Mouse (Mus musculus): ENCODE measurements around the gene Fsip1. TPM values are rescaled to one million over a fixed set of nuclear protein-coding genes. Genes with fewer than 3 reads are reported as not detected.
A peak's percentile ranks its signal among the peaks of the same experiment; 100 is the strongest.

Fsip1 gene
- total and polyA plus RNA-seq, 2 experiments from 2014 or later: 1.2 to 6.1 TPM

DNA sequence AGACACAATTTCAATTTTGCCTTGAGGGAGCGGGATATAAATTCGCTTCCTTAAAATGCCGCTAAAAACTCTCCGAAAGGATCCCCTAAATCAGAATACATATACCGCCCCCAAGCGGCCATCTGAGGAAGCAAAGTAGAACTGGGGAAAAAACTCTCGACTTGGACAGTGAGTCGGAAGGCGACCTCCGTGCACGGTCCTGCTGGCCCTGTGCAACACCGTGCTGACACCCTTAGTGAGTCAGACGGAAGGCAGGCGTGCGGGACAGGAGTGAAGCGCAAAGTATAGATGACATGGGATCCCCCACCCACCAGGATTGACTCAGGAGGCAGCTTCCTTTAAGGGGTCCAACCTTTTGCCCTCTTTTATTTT, 145.7 kb downstream of the Fsip1 start:
- 0% methylated on average over 16 of the region's 16 CpGs for WGBS
- H3K9ac ChIP-seq (replicated peaks; ENCODE audit: low read length, poor library complexity, severe bottlenecking): peak overlapping the region; percentile 52
- H3K27ac ChIP-seq (ENCODE audit: low read depth, low read length): no peak overlapping the region
- H3K4me1 ChIP-seq (ENCODE audit: insufficient read depth, low read length): peaks cover 11% of the 10 kb centered on the region; the same call in 1 of the 2 replicates
- peak; percentile 89 for TF ChIP-seq CTCF (IDR thresholded peaks at IDR 0.05)
- DNase-seq (ENCODE audit: low spot score) (peak; percentile 93), ATAC-seq (ENCODE audit: low FRiP score) (peak; percentile 57; the same call in 1 of the 2 replicates)
- H3K9me3 ChIP-seq (ENCODE audit: low read length): no peaks in the 10 kb centered on the region
- H3K4me2 ChIP-seq (ENCODE audit: low read depth, low read length, poor library complexity, severe bottlenecking): peak overlapping the region; percentile 96
- peak overlapping the region; percentile 52 for H3K4me3 ChIP-seq (ENCODE audit: low read depth, low read length)
- H3K36me3 ChIP-seq (ENCODE audit: insufficient read depth, low read length): no peaks in the 10 kb centered on the region
- no peaks in the 10 kb centered on the region for H3K27me3 ChIP-seq (ENCODE audit: insufficient read depth, low read length)

DNA sequence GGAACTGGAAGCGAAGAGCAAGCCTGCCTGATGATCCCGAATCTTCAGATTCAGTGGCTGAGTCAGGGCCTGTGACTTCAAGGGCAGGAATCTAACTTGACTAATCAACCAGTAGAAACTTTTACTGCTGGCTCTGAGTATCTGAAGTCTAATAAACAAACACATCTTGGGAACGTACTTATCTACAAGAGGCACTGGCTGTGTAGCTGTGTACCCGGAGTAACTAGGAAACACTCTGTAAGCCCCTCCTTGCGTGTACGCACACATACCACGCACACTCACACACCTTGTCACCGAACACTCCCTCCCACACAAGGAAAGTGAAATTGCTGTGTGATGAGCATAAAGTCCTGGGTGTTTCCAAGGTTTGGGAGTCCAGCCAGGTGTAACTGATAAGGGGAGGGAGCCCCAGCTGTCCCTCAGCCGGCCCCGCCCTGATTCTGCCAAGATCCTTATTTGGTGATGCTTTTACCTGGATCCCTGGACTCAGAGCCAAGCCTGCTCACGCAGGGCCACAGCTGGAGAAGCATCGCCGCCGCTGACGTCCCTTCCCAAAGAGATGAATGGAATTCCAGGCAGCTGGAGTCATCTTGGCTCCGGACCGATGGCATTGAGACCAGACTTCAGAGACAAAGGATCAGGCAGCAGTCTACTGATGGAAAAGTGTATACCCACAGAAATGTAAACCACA, 146.4 kb downstream of the Fsip1 start:
- no peak for TF ChIP-seq CTCF (IDR thresholded peaks at IDR 0.05)
- Histone ChIP-seq H3K36me3 (ENCODE audit: insufficient read depth, low read length) (no peaks in the 10 kb centered on the region), H3K4me1 (ENCODE audit: insufficient read depth, low read length) (peaks cover 10% of the 10 kb centered on the region; the same call in 1 of the 2 replicates), H3K9me3 (ENCODE audit: low read length) (no peaks in the 10 kb centered on the region), H3K27me3 (ENCODE audit: insufficient read depth, low read length) (no peaks in the 10 kb centered on the region), H3K27ac (ENCODE audit: low read depth, low read length) (no peak overlapping the region), H3K4me3 (ENCODE audit: low read depth, low read length) (peak overlapping the region; percentile 52), H3K4me2 (ENCODE audit: low read depth, low read length, poor library complexity, severe bottlenecking) (peak overlapping the region; percentile 96), H3K9ac (replicated peaks; ENCODE audit: low read length, poor library complexity, severe bottlenecking) (0 out of 2 replicates have a peak overlapping the region, but pooled peaks have one; percentile 14)
- ATAC-seq (ENCODE audit: low FRiP score) (peak; percentile 29; the same call in 1 of the 2 replicates), DNase-seq (ENCODE audit: low spot score) (peak; percentile 54)
- WGBS: 33% methylated on average over 17 of the region's 17 CpGs

DNA sequence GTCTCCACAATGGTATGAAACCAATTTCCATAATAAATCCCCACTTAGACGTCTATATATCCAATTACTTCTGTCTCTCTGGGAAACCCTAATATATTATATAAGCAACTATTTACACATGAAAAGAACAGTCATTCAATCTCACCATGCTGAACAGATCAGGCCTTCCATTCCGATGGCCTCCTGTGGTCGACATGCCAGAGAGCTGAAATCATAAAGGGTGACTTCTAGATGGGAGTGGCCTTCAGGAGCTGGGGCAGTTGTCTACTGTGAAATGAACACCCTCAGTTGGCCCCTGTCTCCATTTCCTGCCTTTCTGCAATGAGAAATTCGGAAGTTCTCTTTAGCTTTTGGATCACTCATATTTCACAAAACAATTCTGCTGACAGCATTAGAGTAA, 154.6 kb downstream of the Fsip1 start:
- 42% methylated on average over 4 of the region's 4 CpGs for WGBS
- Histone ChIP-seq H3K4me2 (ENCODE audit: low read depth, low read length, poor library complexity, severe bottlenecking) (no peak overlapping the region), H3K4me3 (ENCODE audit: low read depth, low read length) (no peak overlapping the region), H3K4me1 (ENCODE audit: insufficient read depth, low read length) (no peaks in the 10 kb centered on the region), H3K27ac (ENCODE audit: low read depth, low read length) (no peak overlapping the region), H3K27me3 (ENCODE audit: insufficient read depth, low read length) (no peaks in the 10 kb centered on the region), H3K9ac (replicated peaks; ENCODE audit: low read length, poor library complexity, severe bottlenecking) (no peak overlapping the region), H3K36me3 (ENCODE audit: insufficient read depth, low read length) (no peaks in the 10 kb centered on the region), H3K9me3 (ENCODE audit: low read length) (no peaks in the 10 kb centered on the region)
- TF ChIP-seq CTCF (IDR thresholded peaks at IDR 0.05): no peak
- DNase-seq (ENCODE audit: low spot score): no peak
- no peak for ATAC-seq (ENCODE audit: low FRiP score)

DNA sequence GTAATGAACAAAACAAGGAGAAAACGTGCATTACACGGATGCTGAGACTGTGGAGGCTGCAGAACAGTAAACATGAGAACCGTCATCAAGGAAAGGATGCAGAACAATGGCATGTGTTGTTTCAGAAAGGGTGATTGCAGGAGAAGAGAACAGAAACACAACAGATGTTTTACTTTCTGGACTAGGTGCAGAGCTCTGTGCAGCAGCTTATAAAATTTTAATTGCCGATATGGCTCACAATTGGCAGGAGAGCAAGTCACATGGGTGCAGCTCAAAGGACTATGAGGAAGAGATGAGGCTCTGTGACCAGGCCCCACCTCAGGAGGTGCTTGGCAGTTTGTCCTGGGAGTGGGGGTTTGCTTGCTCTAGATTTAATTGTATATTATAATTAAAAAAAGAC, 157.7 kb downstream of the Fsip1 start:
- TF ChIP-seq CTCF (IDR thresholded peaks at IDR 0.05): no peak
- ATAC-seq (ENCODE audit: low FRiP score): no peak
- DNase-seq (ENCODE audit: low spot score): no peak
- Histone ChIP-seq H3K9me3 (ENCODE audit: low read length) (no peaks in the 10 kb centered on the region), H3K36me3 (ENCODE audit: insufficient read depth, low read length) (no peaks in the 10 kb centered on the region), H3K4me3 (ENCODE audit: low read depth, low read length) (no peak overlapping the region), H3K9ac (replicated peaks; ENCODE audit: low read length, poor library complexity, severe bottlenecking) (no peak overlapping the region), H3K4me2 (ENCODE audit: low read depth, low read length, poor library complexity, severe bottlenecking) (no peak overlapping the region), H3K27ac (ENCODE audit: low read depth, low read length) (no peak overlapping the region), H3K4me1 (ENCODE audit: insufficient read depth, low read length) (no peaks in the 10 kb centered on the region), H3K27me3 (ENCODE audit: insufficient read depth, low read length) (no peaks in the 10 kb centered on the region)
- 76% methylated on average over 4 of the region's 4 CpGs for WGBS

DNA sequence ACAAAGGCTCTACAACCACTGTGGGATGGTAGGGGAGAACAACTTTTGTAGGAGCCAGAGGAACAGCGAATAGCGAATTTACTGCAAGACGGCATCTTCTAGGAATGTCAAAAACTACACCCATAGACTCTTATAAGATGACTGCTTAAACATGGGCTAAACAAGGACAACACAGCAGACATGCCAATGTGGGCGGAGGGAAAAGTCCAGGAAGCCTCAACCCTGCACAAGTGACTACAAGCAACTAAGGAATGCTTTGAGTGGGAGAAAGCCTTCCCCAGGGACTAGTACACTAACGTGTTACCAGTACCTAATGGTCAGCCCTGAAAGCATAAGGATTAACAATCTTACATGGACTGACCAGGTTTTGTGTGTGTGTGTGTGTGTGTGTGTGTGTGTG, 165.5 kb downstream of the Fsip1 start:
- 93% methylated on average over 5 of the region's 5 CpGs for WGBS
- no peak overlapping the region for H3K4me2 ChIP-seq (ENCODE audit: low read depth, low read length, poor library complexity, severe bottlenecking)
- DNase-seq (ENCODE audit: low spot score): no peak

DNA sequence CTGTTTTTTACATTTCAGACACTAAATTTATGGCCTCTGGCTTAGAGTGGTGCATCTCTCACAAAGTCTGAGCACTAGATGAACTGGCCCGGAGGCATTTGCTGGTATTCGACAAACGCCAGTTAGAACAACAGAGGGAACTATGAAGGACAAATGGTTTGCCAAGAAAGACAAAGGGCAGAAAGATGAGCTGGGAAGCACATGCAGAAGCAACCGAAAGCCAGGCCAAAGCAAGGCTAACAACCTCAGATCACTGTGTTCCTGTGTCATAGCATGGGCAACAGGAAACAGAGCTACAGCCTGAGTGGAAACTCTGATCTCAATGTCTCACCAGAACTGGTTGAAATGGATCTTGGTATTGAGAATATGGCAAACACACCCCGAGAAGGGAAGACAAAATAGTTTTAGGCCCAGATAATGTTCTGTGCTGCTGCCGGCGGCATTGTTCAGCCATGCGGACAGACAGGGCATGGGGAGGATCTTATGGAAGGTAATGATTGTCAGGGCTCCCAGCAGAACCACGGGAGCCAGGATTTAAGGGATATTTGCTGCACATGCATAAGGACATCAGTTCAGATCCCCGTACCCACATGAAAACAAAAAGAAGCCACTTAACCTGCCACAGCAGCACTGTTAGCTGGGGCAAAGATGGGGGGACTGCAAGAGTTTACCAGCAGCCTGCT, 169.6 kb downstream of the Fsip1 start:
- no peak for TF ChIP-seq CTCF (IDR thresholded peaks at IDR 0.05)
- Histone ChIP-seq H3K9me3 (ENCODE audit: low read length) (no peaks in the 10 kb centered on the region), H3K9ac (replicated peaks; ENCODE audit: low read length, poor library complexity, severe bottlenecking) (no peak overlapping the region), H3K4me1 (ENCODE audit: insufficient read depth, low read length) (no peaks in the 10 kb centered on the region), H3K27ac (ENCODE audit: low read depth, low read length) (no peak overlapping the region), H3K4me2 (ENCODE audit: low read depth, low read length, poor library complexity, severe bottlenecking) (no peak overlapping the region), H3K27me3 (ENCODE audit: insufficient read depth, low read length) (0 out of 2 replicates have a peak, but pooled peaks cover 4% of the 10 kb centered on the region), H3K4me3 (ENCODE audit: low read depth, low read length) (no peak overlapping the region), H3K36me3 (ENCODE audit: insufficient read depth, low read length) (no peaks in the 10 kb centered on the region)
- ATAC-seq (ENCODE audit: low FRiP score): no peak
- DNase-seq (ENCODE audit: low spot score): no peak
- WGBS: 80% methylated on average over 10 of the region's 10 CpGs

More for the DNA sequence above, 165.5 kb downstream of the Fsip1 start:
- H3K9ac ChIP-seq (replicated peaks; ENCODE audit: low read length, poor library complexity, severe bottlenecking): no peak overlapping the region
- H3K4me3 ChIP-seq (ENCODE audit: low read depth, low read length): no peak overlapping the region
- H3K27me3 ChIP-seq (ENCODE audit: insufficient read depth, low read length): 0 out of 2 replicates have a peak, but pooled peaks cover 4% of the 10 kb centered on the region
- no peak overlapping the region for H3K27ac ChIP-seq (ENCODE audit: low read depth, low read length)
- H3K4me1 ChIP-seq (ENCODE audit: insufficient read depth, low read length): no peaks in the 10 kb centered on the region
- no peak for ATAC-seq (ENCODE audit: low FRiP score)
- no peak for TF ChIP-seq CTCF (IDR thresholded peaks at IDR 0.05)
- no peaks in the 10 kb centered on the region for H3K9me3 ChIP-seq (ENCODE audit: low read length)
- no peaks in the 10 kb centered on the region for H3K36me3 ChIP-seq (ENCODE audit: insufficient read depth, low read length)
